Mouse (Mus musculus) kidney, postnatal 10 days (tissue): ENCODE data around the gene Uqcc1.
"Not testable (repeated sequence)": the region's sequence is repeated elsewhere in the genome, so short reads cannot be mapped to it uniquely, and the experiment has no call there.

Experiments
- DNase-seq: peaks from one replicate; pipeline ENCODE4 v3.0.0; 2021; ENCODE audit warnings: mixed read lengths

The Uqcc1 gene

DNA sequence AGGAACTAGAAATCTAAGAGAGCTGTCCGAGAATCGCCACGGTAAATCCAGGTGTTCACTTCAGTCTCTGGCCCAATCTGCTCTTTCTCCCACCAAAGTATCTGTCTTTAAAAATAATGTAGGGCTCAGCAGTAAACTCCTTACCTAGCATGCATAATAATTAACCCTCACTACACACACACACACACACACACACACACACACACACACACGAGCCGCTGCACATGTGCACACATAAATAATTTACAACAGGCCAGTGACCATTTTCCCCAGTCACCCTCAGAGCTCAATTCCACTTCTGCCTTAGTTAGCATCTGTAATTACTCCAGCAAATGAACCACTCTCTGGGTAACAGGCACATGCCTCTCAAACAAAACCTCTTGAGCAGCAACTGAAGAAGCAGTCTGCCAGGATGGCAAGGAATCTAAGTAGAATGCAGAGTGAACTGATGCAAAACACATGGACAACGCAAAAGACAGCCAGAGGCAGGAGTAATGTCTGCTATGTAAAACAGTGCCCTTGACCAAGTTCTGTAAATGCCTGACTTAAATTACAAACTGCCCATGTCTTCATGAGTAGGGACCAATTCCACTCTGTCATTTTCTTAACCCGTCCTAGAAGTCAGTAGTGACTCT is 1.3 kb downstream of the Uqcc1 start:
- DNase-seq = peak; percentile 53

DNA sequence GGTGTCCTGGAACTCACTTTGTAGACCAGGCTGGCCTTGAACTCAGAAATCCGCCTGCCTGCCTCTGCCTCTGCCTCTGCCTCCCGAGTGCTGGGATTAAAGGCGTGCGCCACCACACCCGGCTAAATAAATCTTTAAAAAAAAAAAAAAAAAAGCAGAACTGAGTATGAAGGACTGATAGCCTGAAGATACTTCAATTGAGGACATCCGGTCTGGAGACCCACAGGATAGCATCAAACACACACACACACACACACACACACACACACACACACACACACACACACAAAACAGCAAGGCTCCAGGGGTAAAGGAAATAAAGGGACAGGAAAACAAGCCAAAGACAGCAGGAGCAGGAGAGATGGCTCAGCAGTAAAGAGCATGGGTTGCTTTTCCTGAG is 4.9 kb downstream of the Uqcc1 start:
- not testable (repeated sequence) for DNase-seq

DNA sequence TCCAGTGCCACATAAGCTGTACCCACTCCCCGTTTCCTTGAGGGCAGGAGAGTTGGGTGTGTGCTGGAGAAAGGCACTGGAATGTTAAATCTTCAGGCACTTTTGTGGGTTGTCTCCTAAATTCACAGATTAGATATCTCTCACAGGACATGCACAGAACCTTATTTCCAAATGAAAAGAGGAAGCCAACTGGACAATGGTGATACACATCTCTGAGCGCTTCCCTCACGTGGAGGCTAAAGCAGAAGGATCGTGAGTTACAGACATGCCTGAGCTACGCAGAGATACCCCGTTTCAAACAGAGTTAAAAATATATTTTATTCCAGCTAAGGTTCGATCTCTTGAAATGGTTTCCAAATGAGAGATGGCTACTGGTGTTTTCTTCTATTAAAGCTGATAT is 7.0 kb downstream of the Uqcc1 start:
- DNase-seq = no peak

DNA sequence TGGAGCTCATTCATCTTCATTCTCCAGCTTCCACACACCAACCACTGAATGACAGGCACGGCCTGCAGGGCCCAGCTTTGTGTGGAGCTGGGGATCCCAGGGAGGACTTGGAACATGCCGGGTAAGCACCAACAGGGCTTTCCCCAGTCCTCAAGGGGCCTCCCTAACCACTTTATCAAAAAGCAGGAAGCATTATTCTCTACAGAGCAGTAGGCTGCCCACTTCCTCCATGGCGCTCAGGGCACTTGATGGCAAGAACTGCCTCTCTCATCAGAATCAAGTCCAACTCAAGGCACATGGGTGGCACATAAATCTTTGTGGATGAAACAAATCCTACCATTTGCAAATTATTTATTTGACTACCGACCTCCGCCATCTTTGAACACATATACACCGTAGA is 15.4 kb downstream of the Uqcc1 start:
- DNase-seq = no peak

- no peak for DNase-seq
Observed at GRCm38 (mm10) chr2:155903632-155904008, 26.5 kb downstream of the Uqcc1 start.

DNA sequence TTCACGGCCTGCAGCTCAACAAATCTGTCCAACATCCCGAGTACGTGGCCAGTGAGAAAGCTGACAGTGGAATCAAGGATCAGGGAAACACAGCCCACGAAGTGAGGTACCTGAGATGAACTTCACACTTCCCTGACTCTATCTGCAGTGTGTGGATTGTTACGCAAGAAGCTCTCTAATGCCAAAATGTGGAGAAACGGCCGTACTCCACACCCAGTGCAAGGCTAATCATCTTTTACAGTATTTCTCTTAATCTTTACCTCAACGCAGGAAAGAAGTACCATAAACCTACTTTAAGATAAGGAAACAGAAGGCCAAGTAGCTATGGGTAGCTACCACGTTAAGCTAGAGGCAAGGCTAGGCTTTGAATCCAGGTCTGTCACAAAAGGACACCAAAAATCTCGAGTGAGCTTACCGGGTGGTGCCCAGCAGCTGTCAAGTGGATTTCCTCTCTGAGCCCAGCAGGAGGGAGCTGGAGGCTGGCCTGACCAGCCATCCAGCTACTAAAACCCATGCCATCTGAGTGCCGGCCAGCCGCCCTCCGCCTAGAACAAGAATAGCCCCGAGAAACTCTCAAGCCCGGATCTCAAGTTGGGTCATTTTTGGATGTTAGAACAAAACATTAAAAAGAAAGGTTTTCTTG is 27.0 kb downstream of the Uqcc1 start:
- no peak for DNase-seq

- DNase-seq = no peak
Observed at GRCm38 (mm10) chr2:155895046-155895735, 34.9 kb downstream of the Uqcc1 start.

GRCm38 (mm10) chr2:155894307-155895045 is 35.6 kb downstream of the Uqcc1 start:
- DNase-seq = no peak

GRCm38 (mm10) chr2:155886776-155887175 is 43.3 kb downstream of the Uqcc1 start:
- DNase-seq = no peak

- no peak for DNase-seq
Observed at GRCm38 (mm10) chr2:155885271-155885697, 44.8 kb downstream of the Uqcc1 start.

DNA sequence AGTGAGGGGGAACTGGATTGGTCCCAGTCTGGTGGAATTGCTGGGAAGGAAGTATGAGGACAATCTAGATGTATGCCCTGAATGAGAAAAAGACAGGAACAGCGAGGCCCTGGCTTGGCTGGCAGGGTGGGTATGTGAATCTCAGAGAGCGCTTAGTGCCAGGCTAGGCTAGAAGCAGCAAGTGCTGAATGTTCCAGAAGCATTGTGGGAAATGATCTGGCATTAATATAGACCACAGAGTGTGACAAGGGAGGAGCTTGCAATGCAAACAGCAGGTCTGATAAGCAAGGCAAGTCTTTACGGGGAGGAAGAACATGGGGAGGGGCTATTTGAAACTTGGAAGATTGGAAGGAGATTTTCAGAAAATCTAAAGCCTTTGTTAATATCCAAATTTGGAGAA is 48.0 kb downstream of the Uqcc1 start:
- no peak for DNase-seq

DNA sequence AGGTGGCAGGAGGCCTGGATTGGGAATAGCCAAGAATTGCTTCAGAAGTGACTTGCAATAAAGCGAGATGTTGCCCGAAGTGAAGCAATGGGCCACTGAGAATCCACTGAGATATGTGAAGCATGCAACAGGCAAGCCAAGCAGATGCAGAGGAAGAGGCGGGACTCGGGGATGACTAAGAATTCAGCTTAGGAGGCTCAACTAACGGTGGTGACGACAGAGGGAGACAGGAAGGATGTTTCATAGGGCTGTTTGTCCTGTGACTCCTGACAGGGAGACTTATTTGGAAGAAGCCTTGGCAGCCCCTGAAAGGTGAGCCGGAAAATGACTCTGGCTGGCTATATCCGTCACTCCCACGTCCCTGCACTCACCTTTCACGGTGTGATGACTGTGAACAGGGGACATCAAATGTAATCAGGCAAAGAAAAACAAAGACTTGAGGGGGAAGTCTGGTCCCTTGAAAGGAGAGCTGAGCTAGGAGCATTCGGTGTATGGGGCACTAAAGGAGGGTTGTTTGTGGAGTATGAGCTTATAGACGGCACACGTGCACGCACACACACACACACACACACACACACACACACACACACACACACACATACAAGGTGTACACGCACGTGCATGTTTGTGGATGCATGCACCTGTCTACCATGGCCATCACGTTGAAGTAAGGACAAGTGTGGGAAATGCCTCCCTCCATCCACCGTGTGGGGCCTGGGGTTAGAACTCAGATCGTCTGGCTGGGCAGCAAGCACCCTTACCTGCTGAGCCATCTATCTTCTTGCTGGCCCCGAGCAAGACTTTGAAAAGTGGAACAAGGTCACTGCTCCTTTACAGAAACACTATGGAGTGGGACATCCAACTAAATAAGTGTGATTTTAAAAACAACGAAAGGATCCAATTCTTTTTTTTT is 50.9 kb downstream of the Uqcc1 start:
- DNase-seq = peak; percentile 39

- DNase-seq = no peak
Observed at GRCm38 (mm10) chr2:155873636-155874035, 56.5 kb downstream of the Uqcc1 start.

- DNase-seq = no peak
Observed at GRCm38 (mm10) chr2:155872930-155873507, 57.1 kb downstream of the Uqcc1 start.

DNA sequence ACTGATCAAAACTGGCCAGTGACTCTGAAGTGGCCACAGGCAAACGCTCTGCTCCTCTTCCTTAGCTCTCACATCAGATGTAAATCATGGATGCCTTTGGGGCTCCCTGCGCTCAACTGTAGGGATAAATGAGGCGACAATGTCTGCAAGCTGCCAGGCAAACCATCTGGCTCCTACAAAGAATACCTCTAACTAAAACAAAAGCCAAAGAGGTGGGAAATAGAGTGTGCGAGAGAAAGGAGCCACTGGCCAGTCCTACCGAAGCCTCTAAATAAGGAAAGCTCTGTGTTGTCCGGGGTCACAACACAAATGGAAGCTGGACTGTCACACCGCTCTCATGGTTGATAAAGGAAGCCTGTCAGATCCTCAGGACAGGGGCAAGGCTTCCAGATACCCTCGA is 57.6 kb downstream of the Uqcc1 start:
- DNase-seq = no peak

GRCm38 (mm10) chr2:155869772-155870171 is 60.3 kb downstream of the Uqcc1 start:
- no peak for DNase-seq

- DNase-seq = no peak
Observed at GRCm38 (mm10) chr2:155868320-155868719, 61.8 kb downstream of the Uqcc1 start.

DNA sequence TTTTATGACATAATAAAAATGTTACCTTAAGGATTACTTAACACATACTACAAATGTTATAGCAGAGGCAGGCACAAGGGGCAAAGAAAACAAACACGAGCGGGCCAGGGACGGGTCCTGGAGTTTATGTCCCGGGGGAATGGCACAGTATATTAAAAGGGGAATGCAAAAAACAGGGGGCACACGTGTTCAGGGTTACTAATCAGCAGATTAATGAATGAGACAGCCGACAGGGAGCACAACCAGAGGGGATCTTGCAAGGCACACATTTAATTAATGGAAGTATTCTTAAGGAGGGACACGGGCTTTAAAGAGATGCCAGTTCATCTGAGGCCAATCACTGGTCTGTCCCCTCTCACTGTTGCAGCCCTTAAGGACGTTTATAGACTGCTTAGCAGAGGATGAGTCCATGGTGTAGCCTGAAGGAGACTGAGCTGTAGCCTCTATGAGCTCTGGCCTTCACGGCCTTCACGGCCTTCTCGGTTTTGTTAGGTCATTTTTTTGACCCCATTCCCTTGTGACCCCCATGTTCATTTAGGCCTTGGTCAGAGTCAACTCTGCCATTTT is 66.7 kb downstream of the Uqcc1 start:
- DNase-seq = no peak

- DNase-seq = peak; percentile 67
Observed at GRCm38 (mm10) chr2:155862573-155863300, 67.4 kb downstream of the Uqcc1 start.

DNA sequence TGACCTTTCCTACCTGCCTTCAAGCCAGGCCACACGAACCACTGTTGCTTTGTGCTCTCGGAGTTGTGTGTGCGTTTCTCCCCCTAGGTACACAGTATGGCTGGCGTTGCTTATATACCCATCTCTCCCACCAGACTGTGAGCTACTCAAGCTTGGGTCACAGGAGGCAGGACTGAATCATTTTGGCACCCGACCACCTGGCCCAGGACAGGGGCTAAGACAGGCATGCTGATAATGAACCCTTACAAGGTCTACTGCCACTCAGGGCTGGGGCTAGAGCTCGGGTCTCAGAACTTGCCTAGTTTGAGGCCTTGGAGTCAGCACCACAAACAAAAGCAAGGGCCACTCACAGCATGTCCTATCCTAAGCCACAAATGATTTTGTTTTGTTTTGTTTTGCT is 68.5 kb downstream of the Uqcc1 start:
- no peak for DNase-seq

DNA sequence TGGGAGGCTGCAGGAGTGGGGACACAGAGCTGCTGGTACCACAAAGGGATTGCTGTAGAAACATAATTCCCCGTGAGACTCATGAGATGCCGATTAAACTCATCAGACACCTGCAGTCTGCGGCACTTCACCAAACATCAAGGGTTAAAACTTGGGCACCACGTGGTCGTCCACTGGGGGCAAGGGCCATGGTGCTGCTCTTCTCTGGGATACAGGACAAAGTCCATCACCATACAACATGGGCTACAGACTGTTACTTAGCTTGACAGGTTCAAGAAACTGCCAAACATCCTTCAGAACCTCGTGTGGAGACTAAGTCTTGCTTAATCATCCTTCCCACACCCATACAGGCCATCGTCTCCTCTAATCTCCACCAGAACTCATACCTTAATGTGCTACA is 70.0 kb downstream of the Uqcc1 start:
- DNase-seq = no peak
